Mouse (Mus musculus) kidney, adult 2 months (tissue): ENCODE results near the gene Lamb1. TPM values are rescaled to one million over a fixed set of nuclear protein-coding genes. Genes with fewer than 3 reads are reported as not detected.

Source experiments
- DNase-seq: peaks from one replicate; pipeline ENCODE4 v3.0.0; 2021
- H3K27ac ChIP-seq: fragments of 200-500 bp; 2 replicates; pipeline ENCODE4 v1.5.1; 2012; ENCODE audit warnings: low read depth, low read length, control low read depth, inconsistent platforms; ENCODE audit not compliant: insufficient read depth
- H3K27me3 ChIP-seq: fragments of 200-500 bp; replicated peaks from 2 replicates; pipeline ENCODE4 v1.6.1; 2012; ENCODE audit warnings: mild to moderate bottlenecking, moderate library complexity, low read length, inconsistent platforms; ENCODE audit not compliant: control insufficient read depth, insufficient read depth
- H3K36me3 ChIP-seq: fragments of 200-500 bp; 2 replicates; pipeline ENCODE4 v1.6.1; 2012; ENCODE audit warnings: mild to moderate bottlenecking, moderate library complexity, low read length, inconsistent platforms; ENCODE audit not compliant: control insufficient read depth, insufficient read depth
- H3K4me1 ChIP-seq: fragments of 200-500 bp; 2 replicates; pipeline ENCODE4 v1.6.1; 2011; ENCODE audit warnings: low read length; ENCODE audit not compliant: control insufficient read depth, insufficient read depth
- H3K4me3 ChIP-seq: fragments of 200-500 bp; 2 replicates; pipeline ENCODE4 v1.5.1; 2011; ENCODE audit warnings: mild to moderate bottlenecking, low read depth, low read length, control low read depth; ENCODE audit not compliant: insufficient read depth
- CTCF ChIP-seq: fragments of 200-500 bp; conservative IDR thresholded peaks from 2 replicates; pipeline ENCODE4 v1.5.1; 2011; ENCODE audit warnings: low read depth, mild to moderate bottlenecking, control low read depth, low read length, moderate library complexity, mixed read lengths; ENCODE audit not compliant: insufficient read depth, insufficient read length
- POLR2A ChIP-seq: fragments of 200-500 bp; IDR thresholded peaks from one replicate; pipeline ENCODE4 v1.6.1; 2011; ENCODE audit warnings: low read depth, low read length, control low read depth
- WGBS: fragments of 180-500 bp; shearing (Covaris S2); methylation state at CpG from one replicate; pipeline ENCODE4 v1.1.7; 2018; 5-methylcytosine and 5-hydroxymethylcytosine counted together
- polyA plus RNA-seq: library from polyadenylated mRNA; depleted of rRNA; stranded (reverse); fragments of >200 nt; gene quantifications from 2 replicates; pipeline ENCODE4 v1.2.3, GENCODE M21; 2012

Gene Lamb1
- polyA plus RNA-seq, 1 experiment = 41.0 TPM

GRCm38 (mm10) chr12:31248681-31249080 lies 16.4 kb upstream of the Lamb1 start:
- Histone ChIP-seq H3K36me3 (no peaks in the 10 kb centered on the region), H3K4me1 (peaks cover 3% of the 10 kb centered on the region; the same call in 1 of the 2 replicates), H3K27me3 (no peaks in the 10 kb centered on the region), H3K4me3 (no peak overlapping the region), H3K27ac (no peak overlapping the region)
- no peak for DNase-seq
- WGBS = 47% methylated on average over 10 of the region's 10 CpGs
- TF ChIP-seq CTCF (no peak), POLR2A (no peak)

GRCm38 (mm10) chr12:31252259-31252658 lies 12.8 kb upstream of the Lamb1 start:
- DNase-seq = no peak
- Histone ChIP-seq H3K36me3 (no peaks in the 10 kb centered on the region), H3K4me3 (no peak overlapping the region), H3K27me3 (no peaks in the 10 kb centered on the region), H3K4me1 (peaks cover 17% of the 10 kb centered on the region), H3K27ac (no peak overlapping the region)
- TF ChIP-seq CTCF = no peak
- no peak for TF ChIP-seq POLR2A
- WGBS = 56% methylated on average over 4 of the region's 4 CpGs

DNA sequence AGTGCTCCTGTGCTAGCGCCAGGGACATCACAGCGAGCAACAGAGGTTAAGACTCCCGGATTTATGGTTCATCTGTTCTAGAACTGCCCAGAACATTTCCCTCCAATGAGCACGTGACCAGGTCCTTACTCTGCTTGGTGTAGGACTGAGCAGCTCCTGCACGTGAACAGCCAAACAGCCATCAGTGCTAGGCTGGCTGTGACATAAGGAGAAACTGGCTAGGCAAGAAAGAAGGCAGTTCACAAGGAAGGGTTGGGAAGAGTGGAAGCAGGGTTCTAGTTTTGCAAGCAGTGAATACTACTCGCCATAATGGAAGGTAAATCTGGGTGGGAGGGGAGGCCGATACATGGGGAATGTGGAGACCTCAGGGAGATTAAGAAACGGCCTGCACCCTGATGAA lies 10.1 kb upstream of the Lamb1 start:
- Histone ChIP-seq H3K36me3 (no peaks in the 10 kb centered on the region), H3K4me1 (peaks cover 14% of the 10 kb centered on the region), H3K27ac (no peak overlapping the region), H3K4me3 (no peak overlapping the region), H3K27me3 (no peaks in the 10 kb centered on the region)
- 69% methylated on average over 8 of the region's 8 CpGs for WGBS
- TF ChIP-seq CTCF (no peak), POLR2A (no peak)
- DNase-seq = no peak

GRCm38 (mm10) chr12:31256121-31256903 lies 8.7 kb upstream of the Lamb1 start:
- 44% methylated on average over 9 of the region's 9 CpGs for WGBS
- Histone ChIP-seq H3K4me1 (peaks cover 14% of the 10 kb centered on the region), H3K4me3 (no peak overlapping the region), H3K27ac (peak overlapping the region; percentile 90), H3K36me3 (no peaks in the 10 kb centered on the region), H3K27me3 (no peaks in the 10 kb centered on the region)
- TF ChIP-seq CTCF (no peak), POLR2A (no peak)
- DNase-seq = peak; percentile 94

DNA sequence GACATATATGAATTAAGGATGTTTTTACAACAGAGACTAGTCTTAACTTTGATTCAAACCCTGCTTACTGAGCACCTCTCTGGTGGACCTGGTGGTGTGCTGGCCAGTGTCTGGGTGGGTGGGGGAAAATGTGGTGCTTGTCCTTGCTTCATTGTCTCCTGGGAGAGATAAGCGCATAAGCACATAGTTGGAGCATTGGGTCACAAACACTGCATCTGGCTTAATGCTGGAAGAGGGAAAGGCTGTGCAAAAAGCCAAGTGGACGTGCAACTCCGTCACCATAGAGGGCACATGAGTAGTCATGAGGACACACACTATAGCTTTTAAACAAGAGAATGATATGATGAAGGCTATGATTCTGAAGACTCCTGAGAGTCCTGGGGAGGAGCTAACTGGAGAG lies 3.2 kb upstream of the Lamb1 start:
- H3K27ac ChIP-seq = no peak overlapping the region
- no peaks in the 10 kb centered on the region for H3K27me3 ChIP-seq
- H3K4me1 ChIP-seq = peaks cover 10% of the 10 kb centered on the region; the same call in 1 of the 2 replicates
- H3K36me3 ChIP-seq = no peaks in the 10 kb centered on the region; the same call in 1 of the 2 replicates
- 77% methylated on average over 3 of the region's 3 CpGs for WGBS
- DNase-seq = no peak
- H3K4me3 ChIP-seq = no peak overlapping the region
- no peak for TF ChIP-seq CTCF
- no peak for TF ChIP-seq POLR2A

- no peaks in the 10 kb centered on the region; the same call in 1 of the 2 replicates for H3K36me3 ChIP-seq
- 32% methylated on average over 7 of the region's 7 CpGs for WGBS
- H3K27me3 ChIP-seq = no peaks in the 10 kb centered on the region
- DNase-seq = peak; percentile 94
- TF ChIP-seq POLR2A (no peak), CTCF (no peak)
- 0 out of 2 replicates have a peak overlapping the region, but pooled peaks have one; percentile 63 for H3K4me3 ChIP-seq
- peaks cover 21% of the 10 kb centered on the region for H3K4me1 ChIP-seq
- H3K27ac ChIP-seq = peak overlapping the region; percentile 93
These were observed 1.1 kb upstream of the Lamb1 start for GRCm38 (mm10) chr12:31263921-31264320.

- WGBS = under 1% methylated on average over 50 of the region's 50 CpGs
- H3K36me3 ChIP-seq = peaks cover 9% of the 10 kb centered on the region
- peak overlapping the region; percentile 93 for H3K27ac ChIP-seq
- peaks cover 30% of the 10 kb centered on the region for H3K4me1 ChIP-seq
- DNase-seq = peak; percentile 56
- peak overlapping the region; percentile 63 for H3K4me3 ChIP-seq
- TF ChIP-seq CTCF (no peak), POLR2A (no peak)
- no peaks in the 10 kb centered on the region for H3K27me3 ChIP-seq
These were observed 843 bp downstream of the Lamb1 start for GRCm38 (mm10) chr12:31265722-31266431.
